Mouse (Mus musculus): ENCODE measurements around the gene Rpap1. TPM values are rescaled to one million over a fixed set of nuclear protein-coding genes. Genes with fewer than 3 reads are reported as not detected.

Rpap1 gene
- 2.9 and 3.9 TPM in 2 replicates for total RNA-seq (2015)
- 5.0 and 6.4 TPM in 2 replicates for total RNA-seq (2017)

- ATAC-seq (ENCODE audit: poor library complexity, severe bottlenecking) = peak; percentile 100
Observed at GRCm38 (mm10) chr2:119787206-119787883, at the start of gene Rpap1. Rpap1 (minus strand) TSS chr2:119787537.

DNA sequence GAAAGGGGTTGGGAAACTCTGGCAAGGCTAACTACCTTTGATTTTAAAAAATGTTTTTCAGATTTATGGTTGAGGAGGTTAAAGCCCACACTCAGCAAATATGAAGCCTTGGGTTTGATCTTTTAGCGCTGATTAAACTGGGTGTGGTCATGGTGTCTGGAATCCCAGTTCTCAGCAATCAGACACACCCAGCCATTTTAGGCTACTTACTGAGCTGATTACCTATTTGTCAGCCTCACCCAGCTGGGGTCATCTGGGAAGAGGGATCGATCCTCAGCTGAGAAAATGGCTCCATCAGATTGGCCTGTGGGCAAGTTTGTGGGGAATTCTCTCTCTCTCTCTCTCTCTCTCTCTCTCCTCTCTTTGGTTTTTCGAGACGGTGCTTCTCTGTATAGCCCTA is 46.9 kb upstream of the Rpap1 start:
- no peak for ATAC-seq (ENCODE audit: poor library complexity, severe bottlenecking)

DNA sequence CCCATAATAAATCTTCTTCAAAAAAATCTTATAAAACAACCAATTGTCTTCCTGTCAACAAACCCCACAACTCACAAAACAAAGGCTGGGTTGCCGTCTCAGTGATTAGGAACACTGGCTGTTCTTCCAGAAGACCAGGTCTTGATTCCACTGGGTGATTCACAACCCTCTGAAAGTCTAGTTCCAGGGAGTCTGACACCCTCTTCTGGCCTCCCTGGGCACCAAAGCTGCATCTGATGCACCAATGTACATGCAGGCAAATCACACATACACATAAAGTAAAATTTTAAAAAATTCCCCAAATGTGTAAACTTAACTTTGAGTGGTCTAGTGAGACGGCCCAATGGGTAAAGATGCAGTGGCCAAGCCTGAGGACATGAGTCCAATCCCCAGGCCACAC is 43.2 kb upstream of the Rpap1 start:
- ATAC-seq (ENCODE audit: poor library complexity, severe bottlenecking) = no peak

- no peak for ATAC-seq (ENCODE audit: poor library complexity, severe bottlenecking)
Observed at GRCm38 (mm10) chr2:119821136-119821535, 33.8 kb upstream of the Rpap1 start.

- no peak for ATAC-seq (ENCODE audit: poor library complexity, severe bottlenecking)
Observed at GRCm38 (mm10) chr2:119818668-119819272, 31.4 kb upstream of the Rpap1 start.

- ATAC-seq (ENCODE audit: poor library complexity, severe bottlenecking) = no peak
Observed at GRCm38 (mm10) chr2:119817047-119817446, 29.7 kb upstream of the Rpap1 start.

GRCm38 (mm10) chr2:119816611-119817010 is 29.3 kb upstream of the Rpap1 start:
- ATAC-seq (ENCODE audit: poor library complexity, severe bottlenecking) = no peak

GRCm38 (mm10) chr2:119814376-119814933 is 27.1 kb upstream of the Rpap1 start:
- ATAC-seq (ENCODE audit: poor library complexity, severe bottlenecking) = no peak

- no peak for ATAC-seq (ENCODE audit: poor library complexity, severe bottlenecking)
Observed at GRCm38 (mm10) chr2:119811490-119812146, 24.3 kb upstream of the Rpap1 start.

DNA sequence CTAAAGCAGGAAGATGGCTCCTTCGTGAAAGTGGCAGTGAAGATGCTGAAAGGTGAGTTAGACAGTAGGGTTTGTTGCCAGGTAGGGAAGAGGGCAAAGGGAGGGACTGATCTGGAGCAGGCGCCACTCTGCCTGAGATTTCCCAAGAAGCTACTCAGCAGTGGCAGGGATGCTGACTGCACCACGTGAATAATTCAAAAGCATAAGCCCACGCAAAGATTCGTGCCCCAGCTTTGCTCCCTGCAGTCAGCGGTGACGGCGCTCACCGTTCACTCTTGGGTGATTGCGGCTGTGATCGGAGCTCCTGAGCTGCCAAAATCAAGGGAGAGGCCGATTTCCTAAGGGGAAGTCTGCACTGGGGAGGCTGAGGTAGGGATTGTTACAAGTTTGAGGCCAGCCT is 23.6 kb upstream of the Rpap1 start:
- no peak for ATAC-seq (ENCODE audit: poor library complexity, severe bottlenecking)

- no peak for ATAC-seq (ENCODE audit: poor library complexity, severe bottlenecking)
Observed at GRCm38 (mm10) chr2:119808881-119809280, 21.5 kb upstream of the Rpap1 start.

DNA sequence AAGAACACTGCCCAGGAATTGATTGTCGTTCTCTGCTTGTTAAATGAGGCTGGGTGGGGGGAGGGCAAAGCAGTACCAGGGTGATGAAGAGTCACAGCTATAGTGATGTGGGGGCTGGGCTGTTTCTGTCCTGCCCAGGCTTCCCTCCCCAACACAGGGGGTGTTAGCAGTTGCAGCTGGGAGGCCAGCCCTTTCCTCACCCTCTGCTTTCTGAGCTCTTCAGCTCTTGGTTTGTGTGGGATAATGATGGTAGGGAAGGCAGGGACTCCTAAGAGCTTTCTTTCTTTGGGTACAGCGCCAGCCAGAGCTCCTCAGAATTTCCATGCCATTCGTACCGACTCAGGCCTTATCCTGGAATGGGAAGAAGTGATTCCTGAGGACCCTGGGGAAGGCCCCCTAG is 21.1 kb upstream of the Rpap1 start:
- ATAC-seq (ENCODE audit: poor library complexity, severe bottlenecking) = no peak

GRCm38 (mm10) chr2:119805536-119805935 is 18.2 kb upstream of the Rpap1 start:
- ATAC-seq (ENCODE audit: poor library complexity, severe bottlenecking) = no peak

DNA sequence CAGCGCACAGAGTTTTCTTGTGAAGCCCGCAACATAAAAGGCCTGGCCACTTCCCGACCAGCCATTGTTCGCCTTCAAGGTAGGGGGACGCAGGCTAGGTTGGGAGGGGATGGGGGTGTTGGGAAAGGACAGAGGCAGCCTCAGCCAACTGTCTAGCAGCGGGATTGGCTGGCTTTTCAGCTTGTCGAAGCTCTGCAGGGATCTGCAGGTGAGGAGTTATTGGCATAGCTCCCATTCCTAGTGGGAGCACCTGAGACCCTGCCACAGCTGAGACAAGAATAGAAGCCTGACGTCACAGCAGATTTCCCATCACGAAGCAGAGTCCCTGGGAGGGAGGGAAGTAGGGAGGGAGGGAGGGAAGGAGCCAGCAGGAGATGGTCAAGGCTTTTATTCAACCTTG is 17.4 kb upstream of the Rpap1 start:
- ATAC-seq (ENCODE audit: poor library complexity, severe bottlenecking) = no peak

GRCm38 (mm10) chr2:119804275-119804628 is 16.9 kb upstream of the Rpap1 start:
- ATAC-seq (ENCODE audit: poor library complexity, severe bottlenecking) = no peak

GRCm38 (mm10) chr2:119803618-119804274 is 16.4 kb upstream of the Rpap1 start:
- no peak for ATAC-seq (ENCODE audit: poor library complexity, severe bottlenecking)

DNA sequence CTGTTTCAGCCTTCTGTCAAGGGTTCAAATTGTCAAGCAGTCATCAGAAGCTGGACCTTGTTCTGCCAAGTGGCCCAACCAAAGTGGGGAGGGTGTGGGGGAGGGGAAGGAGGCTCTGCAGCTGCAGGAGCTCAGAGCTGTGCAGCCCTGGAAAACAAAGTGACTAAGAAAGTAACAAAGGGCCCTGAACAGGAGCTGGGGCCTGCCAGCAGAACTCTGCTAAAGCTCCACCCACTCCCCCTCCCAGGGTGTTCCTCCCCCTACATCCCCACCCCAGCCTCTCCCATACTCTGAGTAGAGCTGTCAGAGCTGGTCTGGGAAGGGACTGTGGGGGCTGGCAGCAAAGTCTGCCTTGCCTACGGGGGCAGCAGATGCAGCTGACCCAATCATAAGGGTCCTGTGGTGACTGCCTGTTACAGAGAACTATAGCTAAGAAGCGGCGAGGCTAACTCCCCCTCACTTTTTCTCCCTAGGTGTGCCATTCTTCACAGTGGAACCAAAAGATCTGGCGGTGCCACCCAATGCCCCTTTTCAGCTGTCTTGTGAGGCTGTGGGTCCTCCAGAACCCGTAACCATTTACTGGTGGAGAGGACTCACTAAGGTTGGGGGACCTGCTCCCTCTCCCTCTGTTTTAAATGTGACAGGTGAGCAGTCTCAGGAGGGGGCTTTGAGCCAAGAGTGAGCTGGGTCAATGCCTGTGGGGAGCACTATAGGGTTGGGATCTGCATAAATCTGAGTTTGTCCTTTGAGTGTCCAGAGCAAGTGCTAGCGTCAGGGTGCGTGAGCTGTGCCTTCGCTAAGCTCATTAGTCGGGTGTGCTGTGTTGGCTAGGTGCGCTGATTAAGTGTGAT is 15.7 kb upstream of the Rpap1 start:
- ATAC-seq (ENCODE audit: poor library complexity, severe bottlenecking) = no peak

GRCm38 (mm10) chr2:119800876-119801846 is 13.8 kb upstream of the Rpap1 start:
- peak; percentile 49 for ATAC-seq (ENCODE audit: poor library complexity, severe bottlenecking)

DNA sequence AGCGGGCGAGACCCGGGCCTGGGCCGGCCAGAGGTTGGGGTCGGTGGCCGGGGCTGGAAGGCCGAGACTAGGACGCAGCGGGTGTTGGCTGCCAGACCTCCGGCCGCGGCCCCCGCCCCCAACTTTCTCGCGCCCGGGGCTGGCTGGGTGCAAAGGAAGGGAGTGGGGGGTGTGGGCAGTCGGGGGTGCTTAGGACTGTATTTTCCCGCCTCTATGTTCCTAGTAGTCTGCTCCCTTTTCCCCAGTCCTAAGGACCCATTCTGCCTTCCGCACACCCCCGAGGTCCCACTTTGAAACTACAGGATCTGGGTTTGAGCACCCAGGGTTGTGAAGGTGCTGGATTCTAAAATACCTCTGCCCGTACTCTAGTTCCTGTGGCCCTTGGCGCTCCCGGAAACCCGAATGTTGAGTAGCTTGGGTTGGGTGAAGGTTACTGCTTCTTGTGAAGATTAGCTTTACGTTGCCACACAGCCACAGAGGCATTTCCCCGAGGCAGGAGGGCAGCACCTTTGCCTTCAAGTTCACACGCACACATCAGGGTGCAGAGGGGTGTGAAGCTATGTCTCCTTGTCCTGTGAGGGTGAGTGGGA is 12.7 kb upstream of the Rpap1 start:
- peak; percentile 14; the same call in 1 of the 2 replicates for ATAC-seq (ENCODE audit: poor library complexity, severe bottlenecking)

Data from megakaryocyte, adult 5-6 weeks (primary cell).